In genomic region chr6:112387947-112388346, GRCm38 (mm10) we compare ENCODE assay signal across 16 mouse cellular contexts. TPM values are rescaled to one million over a fixed set of nuclear protein-coding genes. Genes with fewer than 3 reads are reported as not detected.
DNase-seq lines count a peak whose midpoint lies in the region; ATAC-seq and TF ChIP-seq lines count a peak whose summit lies in the region.
"Had no signal": no experiment of that assay in that cellular context is flagged by ENCODE, and none has a peak within 500 bp of the region (broad histone marks: within the 10 kb centered on the region; RNA-seq: fewer than 3 reads in every experiment).

Gene Ssu2 (minus strand): TSS chr6:112388023.

- TF ChIP-seq CTCF in kidney, adult 2 months (conservative IDR thresholded peaks at IDR 0.05; ENCODE audit: insufficient read depth, insufficient read length, low read depth, low read length): no peak

- no peaks in the 10 kb centered on the region for H3K9me3 ChIP-seq in kidney, embryonic 14.5 days (ENCODE audit: control insufficient read depth, low read length)
- H3K9me3 ChIP-seq in heart, embryonic 15.5 days (replicated peaks): no peaks in the 10 kb centered on the region
- no peaks in the 10 kb centered on the region for H3K9me3 ChIP-seq in forebrain, embryonic 11.5 days (ENCODE audit: control insufficient read depth, low read length)
- H3K9me3 ChIP-seq: limb, embryonic 15.5 days had no signal

- no peak within 1 kb of the TSS for H3K4me3 ChIP-seq in kidney, adult 2 months (ENCODE audit: insufficient read depth, low read depth, low read length)
- H3K4me3 ChIP-seq in kidney, embryonic 14.5 days (ENCODE audit: low read length): no peak within 1 kb of the TSS
- no peak within 1 kb of the TSS for H3K4me3 ChIP-seq in heart, embryonic 15.5 days
- no peak within 1 kb of the TSS for H3K4me3 ChIP-seq in forebrain, embryonic 11.5 days (ENCODE audit: low read depth, low read length)
- H3K4me3 ChIP-seq: erythroblast, embryonic 14.5 days; limb, embryonic 15.5 days had no signal

- DNase-seq in kidney, adult 2 months: peak; percentile 33
- peak; percentile 44 for DNase-seq in heart, adult 8-10 months (ENCODE audit: low spot score)
- peak; percentile 43 for DNase-seq in lung, postnatal 10 days
- DNase-seq in forebrain, embryonic 11.5 days (ENCODE audit: low spot score): no peak
- DNase-seq in embryo, embryonic 10 days (ENCODE audit: low spot score): no peak
- DNase-seq: cerebellum, adult 11-12 months; retina, postnatal 1 day; spleen, adult 18-20 months; thymus, postnatal 36 days had no signal

- H3K9ac ChIP-seq in kidney, embryonic 14.5 days (ENCODE audit: low read depth, low read length): no peak within 1 kb of the TSS
- no peak within 1 kb of the TSS for H3K9ac ChIP-seq in heart, embryonic 15.5 days
- no peak within 1 kb of the TSS for H3K9ac ChIP-seq in forebrain, embryonic 11.5 days (ENCODE audit: low read length)
- H3K9ac ChIP-seq: limb, embryonic 15.5 days had no signal

- ATAC-seq in kidney, embryonic 14.5 days (ENCODE audit: low FRiP score, low TSS enrichment): no peak
- ATAC-seq in heart, embryonic 15.5 days (replicated peaks; ENCODE audit: insufficient number of reproducible peaks, insufficient read depth, low FRiP score, low read depth): no peak
- ATAC-seq in forebrain, embryonic 11.5 days (replicated peaks; ENCODE audit: low FRiP score): no peak
- ATAC-seq: hindbrain, embryonic 16.5 days had no signal

- 62% methylated on average over 9 of the region's 9 CpGs for WGBS in kidney, adult 2 months
- WGBS in kidney, embryonic 14.5 days: 78% methylated on average over 9 of the region's 9 CpGs
- 76% methylated on average over 9 of the region's 9 CpGs for WGBS in heart, embryonic 15.5 days
- WGBS in forebrain, embryonic 11.5 days: 73% methylated on average over 9 of the region's 9 CpGs

- no peak for TF ChIP-seq POLR2A in kidney, adult 2 months (IDR thresholded peaks at IDR 0.05; ENCODE audit: low read depth, low read length)

- H3K4me1 ChIP-seq in kidney, adult 2 months (ENCODE audit: control insufficient read depth, insufficient read depth, low read length): no peaks in the 10 kb centered on the region
- H3K4me1 ChIP-seq in kidney, embryonic 14.5 days (ENCODE audit: control insufficient read depth, insufficient read depth, low read length): no peaks in the 10 kb centered on the region
- peaks cover 6% of the 10 kb centered on the region for H3K4me1 ChIP-seq in heart, embryonic 15.5 days (replicated peaks)
- no peaks in the 10 kb centered on the region for H3K4me1 ChIP-seq in forebrain, embryonic 11.5 days (replicated peaks; ENCODE audit: control insufficient read depth, insufficient read depth, low read length)

- no peak within 1 kb of the TSS for H3K27ac ChIP-seq in kidney, adult 2 months (ENCODE audit: insufficient read depth, low read depth, low read length)
- no peak within 1 kb of the TSS for H3K27ac ChIP-seq in kidney, embryonic 14.5 days (ENCODE audit: low read depth, low read length)
- peak within 1 kb of the TSS; percentile 9; the same call in 1 of the 2 replicates for H3K27ac ChIP-seq in heart, embryonic 15.5 days
- no peak within 1 kb of the TSS for H3K27ac ChIP-seq in forebrain, embryonic 11.5 days (ENCODE audit: low read depth, low read length)
- H3K27ac ChIP-seq: limb, embryonic 15.5 days had no signal

- no peaks in the 10 kb centered on the region for H3K27me3 ChIP-seq in kidney, adult 2 months (replicated peaks; ENCODE audit: control insufficient read depth, insufficient read depth, low read length)
- H3K27me3 ChIP-seq in kidney, embryonic 14.5 days (ENCODE audit: control insufficient read depth, insufficient read depth, low read length): no peaks in the 10 kb centered on the region
- no peaks in the 10 kb centered on the region for H3K27me3 ChIP-seq in heart, embryonic 15.5 days
- H3K27me3 ChIP-seq in forebrain, embryonic 11.5 days (ENCODE audit: control insufficient read depth, insufficient read depth, low read length): no peaks in the 10 kb centered on the region
- H3K27me3 ChIP-seq: limb, embryonic 15.5 days had no signal

- no peak within 1 kb of the TSS for H3K4me2 ChIP-seq in kidney, embryonic 14.5 days (replicated peaks; ENCODE audit: low read depth, low read length)
- H3K4me2 ChIP-seq in heart, embryonic 15.5 days: no peak within 1 kb of the TSS
- H3K4me2 ChIP-seq in forebrain, embryonic 11.5 days (ENCODE audit: low read depth, low read length, severe bottlenecking): no peak within 1 kb of the TSS
- H3K4me2 ChIP-seq: limb, embryonic 15.5 days had no signal

- H3K36me3 ChIP-seq in kidney, adult 2 months (ENCODE audit: control insufficient read depth, insufficient read depth, low read length): no peaks in the 10 kb centered on the region
- H3K36me3 ChIP-seq in kidney, embryonic 14.5 days (ENCODE audit: control insufficient read depth, insufficient read depth, low read length): no peaks in the 10 kb centered on the region
- H3K36me3 ChIP-seq in heart, embryonic 15.5 days: no peaks in the 10 kb centered on the region
- H3K36me3 ChIP-seq in forebrain, embryonic 11.5 days (ENCODE audit: control insufficient read depth, insufficient read depth, low read length): no peaks in the 10 kb centered on the region
- H3K36me3 ChIP-seq: limb, embryonic 15.5 days had no signal

RNA-seq across cellular contexts. Expression of gene Ssu2, which starts in this region (rescaled TPM):
- 2.2 and 3.6 TPM in 2 replicates for polyA plus RNA-seq in kidney, adult 2 months (2012; rRNA removed)
- 3.2 and 3.7 TPM in 2 replicates for polyA plus RNA-seq in kidney, embryonic 14.5 days (2014; fragmentation: Nextera tagmentation; extraction: Ambion mirVana)
- 1 to 10 TPM in 3 of 4 experiments, under 1 TPM in 1; 0.94 to 1.7 (median 1.4) TPM for total RNA-seq in heart, adult 8-10 months (2022)
- 2.6 and 3.2 TPM in 2 replicates for polyA plus RNA-seq in heart, embryonic 15.5 days (2015; fragmentation: Nextera tagmentation; extraction: Ambion mirVana)
- 0.33 TPM in 1 of 2 replicates, not detected in the other for polyA plus RNA-seq in forebrain, embryonic 11.5 days (2014; fragmentation: Nextera tagmentation; extraction: Ambion mirVana)
- total RNA-seq: granulocyte monocyte progenitor cell, adult 5-6 weeks had no signal
- polyA plus RNA-seq: erythroblast, embryonic 14.5 days; neural tube, embryonic 14.5 days had no signal

Comparison
In these comparisons a context has a peak if more than half of its experiments do, and no peak if none do; other contexts are left out.
1. DNase-seq: peak in kidney, adult 2 months (single experiment), heart, adult 8-10 months (single experiment) and lung, postnatal 10 days (single experiment); none in forebrain, embryonic 11.5 days (single experiment) and embryo, embryonic 10 days (single experiment).